Mouse (Mus musculus): ENCODE results near the gene Ptpn1. TPM values are rescaled to one million over a fixed set of nuclear protein-coding genes. Genes with fewer than 3 reads are reported as not detected.
A peak's percentile ranks its signal among the peaks of the same experiment; 100 is the strongest.

The Ptpn1 gene
- total RNA-seq, 1 experiment from 2014 or later: 63.6 TPM

- ATAC-seq (replicated peaks; ENCODE audit: low read depth, poor library complexity, severe bottlenecking): no peak
Observed at GRCm38 (mm10) chr2:167920041-167920440, 11.8 kb upstream of the Ptpn1 start.

GRCm38 (mm10) chr2:167920960-167921495 is 10.8 kb upstream of the Ptpn1 start:
- no peak for ATAC-seq (replicated peaks; ENCODE audit: low read depth, poor library complexity, severe bottlenecking)

- ATAC-seq (replicated peaks; ENCODE audit: low read depth, poor library complexity, severe bottlenecking): no peak
Observed at GRCm38 (mm10) chr2:167921823-167922222, 10.0 kb upstream of the Ptpn1 start.

GRCm38 (mm10) chr2:167924011-167924410 is 7.8 kb upstream of the Ptpn1 start:
- no peak for ATAC-seq (replicated peaks; ENCODE audit: low read depth, poor library complexity, severe bottlenecking)

GRCm38 (mm10) chr2:167924803-167925604 is 6.9 kb upstream of the Ptpn1 start:
- peak; percentile 83 for ATAC-seq (replicated peaks; ENCODE audit: low read depth, poor library complexity, severe bottlenecking)

- 0 out of 2 replicates have a peak, but pooled peaks have one; percentile 10 for ATAC-seq (replicated peaks; ENCODE audit: low read depth, poor library complexity, severe bottlenecking)
Observed at GRCm38 (mm10) chr2:167925841-167926800, 5.7 kb upstream of the Ptpn1 start.

- no peak for ATAC-seq (replicated peaks; ENCODE audit: low read depth, poor library complexity, severe bottlenecking)
Observed at GRCm38 (mm10) chr2:167928002-167928526, 3.8 kb upstream of the Ptpn1 start.

GRCm38 (mm10) chr2:167928972-167929371 is 2.9 kb upstream of the Ptpn1 start:
- ATAC-seq (replicated peaks; ENCODE audit: low read depth, poor library complexity, severe bottlenecking): no peak

GRCm38 (mm10) chr2:167930975-167931374 is 882 bp upstream of the Ptpn1 start:
- ATAC-seq (replicated peaks; ENCODE audit: low read depth, poor library complexity, severe bottlenecking): no peak

GRCm38 (mm10) chr2:167932727-167933231 is 922 bp downstream of the Ptpn1 start:
- peak; percentile 19 for ATAC-seq (replicated peaks; ENCODE audit: low read depth, poor library complexity, severe bottlenecking)

GRCm38 (mm10) chr2:167933397-167933796 is 1.5 kb downstream of the Ptpn1 start:
- no peak for ATAC-seq (replicated peaks; ENCODE audit: low read depth, poor library complexity, severe bottlenecking)

- ATAC-seq (replicated peaks; ENCODE audit: low read depth, poor library complexity, severe bottlenecking): no peak
Observed at GRCm38 (mm10) chr2:167935956-167936355, 4.1 kb downstream of the Ptpn1 start.

- ATAC-seq (replicated peaks; ENCODE audit: low read depth, poor library complexity, severe bottlenecking): no peak
Observed at GRCm38 (mm10) chr2:167938786-167939185, 6.9 kb downstream of the Ptpn1 start.

- no peak for ATAC-seq (replicated peaks; ENCODE audit: low read depth, poor library complexity, severe bottlenecking)
Observed at GRCm38 (mm10) chr2:167939204-167939603, 7.3 kb downstream of the Ptpn1 start.

GRCm38 (mm10) chr2:167939632-167940399 is 8.0 kb downstream of the Ptpn1 start:
- no peak for ATAC-seq (replicated peaks; ENCODE audit: low read depth, poor library complexity, severe bottlenecking)

GRCm38 (mm10) chr2:167940636-167941035 is 8.8 kb downstream of the Ptpn1 start:
- no peak for ATAC-seq (replicated peaks; ENCODE audit: low read depth, poor library complexity, severe bottlenecking)

GRCm38 (mm10) chr2:167941320-167941719 is 9.5 kb downstream of the Ptpn1 start:
- ATAC-seq (replicated peaks; ENCODE audit: low read depth, poor library complexity, severe bottlenecking): no peak

GRCm38 (mm10) chr2:167941745-167942176 is 9.9 kb downstream of the Ptpn1 start:
- peak; percentile 22 for ATAC-seq (replicated peaks; ENCODE audit: low read depth, poor library complexity, severe bottlenecking)

- ATAC-seq (replicated peaks; ENCODE audit: low read depth, poor library complexity, severe bottlenecking): peak; percentile 13
Observed at GRCm38 (mm10) chr2:167942199-167942925, 10.5 kb downstream of the Ptpn1 start.
